Mouse (Mus musculus) stomach, postnatal 0 days (tissue): ENCODE data around the gene Nkpd1.

Source experiments
- CTCF ChIP-seq: IDR thresholded peaks from 2 replicates; pipeline ENCODE4 v1.5.1; 2016; ENCODE audit warnings: antibody characterized with exemption, low read depth, mild to moderate bottlenecking, moderate library complexity
- EP300 ChIP-seq: optimal IDR thresholded peaks from 2 replicates; pipeline ENCODE3; 2016; ENCODE audit warnings: antibody characterized with exemption

GRCm38 (mm10) chr7:19473875-19474443, 43.7 kb upstream of the Nkpd1 start:
- no peak for TF ChIP-seq CTCF
- TF ChIP-seq EP300: no peak
